Mouse (Mus musculus) forebrain, embryonic 12.5 days (tissue): Measurements from ENCODE around the gene 1110051M20Rik. TPM values are rescaled to one million over a fixed set of nuclear protein-coding genes. Genes with fewer than 3 reads are reported as not detected.
"Not testable (repeated sequence)": the region's sequence is repeated elsewhere in the genome, so short reads cannot be mapped to it uniquely, and the experiment has no call there.

Source experiments
- ATAC-seq: fragments of 200-750 bp; cut with Nextera tagmentation; 2 replicates; pipeline ENCODE4 v1.8.0; 2017; ENCODE audit warnings: moderate TSS enrichment; ENCODE audit not compliant: low FRiP score
- H3K27ac ChIP-seq: fragments of 300-500 bp; sonication (generic); 2 replicates; pipeline ENCODE4 v1.5.1; 2016; ENCODE audit warnings: mild to moderate bottlenecking
- H3K27me3 ChIP-seq: fragments of 300-500 bp; sonication (generic); 2 replicates; pipeline ENCODE4 v1.6.1; 2016; ENCODE audit warnings: mild to moderate bottlenecking
- H3K36me3 ChIP-seq: fragments of 300-500 bp; sonication (generic); replicated peaks from 2 replicates; pipeline ENCODE4 v1.6.1; 2016; ENCODE audit warnings: mild to moderate bottlenecking
- H3K4me1 ChIP-seq: fragments of 300-500 bp; sonication (generic); 2 replicates; pipeline ENCODE4 v1.6.1; 2016
- H3K4me2 ChIP-seq: fragments of 300-500 bp; sonication (generic); 2 replicates; pipeline ENCODE4 v1.6.1; 2016; ENCODE audit warnings: mild to moderate bottlenecking, moderate library complexity
- H3K4me3 ChIP-seq: fragments of 300-500 bp; sonication (generic); replicated peaks from 2 replicates; pipeline ENCODE4 v1.5.1; 2016; ENCODE audit warnings: mild to moderate bottlenecking
- H3K9ac ChIP-seq: fragments of 300-500 bp; sonication (generic); 2 replicates; pipeline ENCODE4 v1.6.1; 2016; ENCODE audit warnings: mild to moderate bottlenecking
- H3K9me3 ChIP-seq: fragments of 300-500 bp; sonication (generic); 2 replicates; pipeline ENCODE4 v1.6.1; 2016
- WGBS: fragments of 180-500 bp; shearing (Covaris S2); methylation state at CpG from one replicate; pipeline ENCODE4 v1.1.7; 2016; 5-methylcytosine and 5-hydroxymethylcytosine counted together
- microRNA-seq: library from miRNA; unstranded; fragments of <30 nt; microRNA quantifications from one replicate; pipeline ENCODE4, GENCODE M21; 2017
- polyA plus RNA-seq: library from polyadenylated mRNA; unstranded; fragments of >200 nt; fragmentation: Nextera tagmentation; extraction: Ambion mirVana; gene quantifications from 2 replicates; pipeline ENCODE4 v1.2.1, GENCODE M21; 2016

The 1110051M20Rik gene
- polyA plus RNA-seq, 1 experiment from 2014 or later, result 110 TPM

- no peak overlapping the region for H3K27ac ChIP-seq
- H3K4me3 ChIP-seq, result no peak overlapping the region
- WGBS, result 81% methylated on average over 5 of the region's 5 CpGs
- H3K9me3 ChIP-seq, result no peaks in the 10 kb centered on the region
- no peak overlapping the region for H3K9ac ChIP-seq
- no peaks in the 10 kb centered on the region; the same call in 1 of the 2 replicates for H3K4me1 ChIP-seq
- ATAC-seq, result no peak
- no peaks in the 10 kb centered on the region for H3K36me3 ChIP-seq
- no peaks in the 10 kb centered on the region for H3K27me3 ChIP-seq
- no peak overlapping the region for H3K4me2 ChIP-seq
These were observed 199.8 kb downstream of the 1110051M20Rik start for GRCm38 (mm10) chr2:91244557-91245228.

- Histone ChIP-seq H3K4me2 (no peak overlapping the region), H3K4me1 (no peaks in the 10 kb centered on the region; the same call in 1 of the 2 replicates), H3K9ac (no peak overlapping the region), H3K27me3 (no peaks in the 10 kb centered on the region), H3K27ac (peak overlapping the region; percentile 25; the same call in 1 of the 2 replicates), H3K9me3 (no peaks in the 10 kb centered on the region), H3K4me3 (no peak overlapping the region), H3K36me3 (no peaks in the 10 kb centered on the region)
- no peak for ATAC-seq
- whole genome bisulfite sequencing, result 65% methylated on average over 3 of the region's 3 CpGs
These were observed 201.1 kb downstream of the 1110051M20Rik start for GRCm38 (mm10) chr2:91243416-91243815.

- Histone ChIP-seq H3K4me1 (peaks cover 4% of the 10 kb centered on the region; the same call in 1 of the 2 replicates), H3K9me3 (no peaks in the 10 kb centered on the region), H3K27me3 (no peaks in the 10 kb centered on the region), H3K4me2 (no peak overlapping the region), H3K36me3 (no peaks in the 10 kb centered on the region), H3K9ac (no peak overlapping the region), H3K4me3 (no peak overlapping the region), H3K27ac (no peak overlapping the region)
- ATAC-seq, result no peak
- WGBS, result 78% methylated on average over 5 of the region's 5 CpGs
These were observed 202.0 kb downstream of the 1110051M20Rik start for GRCm38 (mm10) chr2:91242547-91242946.

GRCm38 (mm10) chr2:91237511-91238080, 206.9 kb downstream of the 1110051M20Rik start:
- not testable (repeated sequence) for H3K9ac ChIP-seq
- ATAC-seq, result peak; percentile 34

GRCm38 (mm10) chr2:91236601-91237510, 207.6 kb downstream of the 1110051M20Rik start, which contains the start of gene Ddb2:
TSS of gene Ddb2 (minus strand) at chr2:91236982.
- under 1% methylated on average over 48 of the region's 48 CpGs for WGBS
- Histone ChIP-seq H3K27ac (peak within 1 kb of the TSS; percentile 95), H3K27me3 (no peaks in the 10 kb centered on the region), H3K4me3 (peak within 1 kb of the TSS; percentile 54), H3K36me3 (0 out of 2 replicates have a peak, but pooled peaks cover 4% of the 10 kb centered on the region), H3K4me2 (peak within 1 kb of the TSS; percentile 77), H3K9me3 (no peaks in the 10 kb centered on the region), H3K9ac (peak within 1 kb of the TSS; percentile 70), H3K4me1 (peaks cover 10% of the 10 kb centered on the region; the same call in 1 of the 2 replicates)
- ATAC-seq, result peak; percentile 98

More at GRCm38 (mm10) chr2:91237511-91238080, 206.9 kb downstream of the 1110051M20Rik start:
- Histone ChIP-seq H3K27ac (peak overlapping the region; percentile 95), H3K4me1 (peaks cover 10% of the 10 kb centered on the region; the same call in 1 of the 2 replicates), H3K4me3 (peak overlapping the region; percentile 54), H3K4me2 (peak overlapping the region; percentile 77)
- not testable (repeated sequence) for H3K27me3 ChIP-seq, H3K9me3 ChIP-seq, H3K36me3 ChIP-seq
- WGBS, result 33% methylated on average over 4 of the region's 4 CpGs

- ATAC-seq, result no peak
These were observed 214.8 kb downstream of the 1110051M20Rik start for GRCm38 (mm10) chr2:91229735-91230134.

More at GRCm38 (mm10) chr2:91229735-91230134, 214.8 kb downstream of the 1110051M20Rik start:
- 0 out of 2 replicates have a peak, but pooled peaks cover 4% of the 10 kb centered on the region for H3K36me3 ChIP-seq
- H3K27ac ChIP-seq, result no peak overlapping the region
- H3K9me3 ChIP-seq, result no peaks in the 10 kb centered on the region
- no peak overlapping the region for H3K4me3 ChIP-seq
- H3K9ac ChIP-seq, result no peak overlapping the region
- no peaks in the 10 kb centered on the region for H3K4me1 ChIP-seq
- H3K4me2 ChIP-seq, result no peak overlapping the region
- WGBS, result 80% methylated on average over 2 of the region's 2 CpGs
- no peaks in the 10 kb centered on the region for H3K27me3 ChIP-seq

Small RNA genes lying within 50 kb of the gene (microRNA-seq; reads per million reads assigned to microRNA genes)
- gene Gm22071, result not detected

Other genes with a start within 250 kb of the 1110051M20Rik start
- gene Nr1h3, start 241.9 kb downstream of the 1110051M20Rik start, polyA plus RNA-seq, result 1.4 TPM in 2 replicates
- 33.2 and 33.9 TPM in 2 replicates for gene Acp2, start 241.8 kb downstream of the 1110051M20Rik start, polyA plus RNA-seq
- gene Ddb2, start 207.7 kb downstream of the 1110051M20Rik start, polyA plus RNA-seq, result 10.3 TPM in 2 replicates
- gene Pacsin3, start 188.8 kb downstream of the 1110051M20Rik start, polyA plus RNA-seq, result 28.1 and 29.1 TPM in 2 replicates
- gene Arfgap2, start 179.7 kb downstream of the 1110051M20Rik start, polyA plus RNA-seq, result 93.2 and 97.1 TPM in 2 replicates
- gene Lrp4, start 12.8 kb upstream of the 1110051M20Rik start, polyA plus RNA-seq, result 9.1 and 9.5 TPM in 2 replicates
- gene Ckap5, start 82.1 kb upstream of the 1110051M20Rik start, polyA plus RNA-seq, result 174 and 179 TPM in 2 replicates
- 0.09 TPM in 1 of 2 replicates, not detected in the other for gene F2, start 191.7 kb upstream of the 1110051M20Rik start, polyA plus RNA-seq
- 8.9 and 12.6 TPM in 2 replicates for gene Zfp408, start 205.1 kb upstream of the 1110051M20Rik start, polyA plus RNA-seq
- gene Arhgap1, start 205.2 kb upstream of the 1110051M20Rik start, polyA plus RNA-seq, result 71.0 and 76.1 TPM in 2 replicates